Mouse (Mus musculus): Measurements from ENCODE around the gene Hpcal4.
A peak's percentile ranks its signal among the peaks of the same experiment; 100 is the strongest.

Hpcal4 gene

GRCm38 (mm10) chr4:123201186-123202093 lies 18.4 kb downstream of the Hpcal4 start, which contains the start of gene Nt5c1a:
Gene Nt5c1a, plus strand, starts transcription at chr4:123201504.
- no peak for DNase-seq (ENCODE audit: low spot score)

DNA sequence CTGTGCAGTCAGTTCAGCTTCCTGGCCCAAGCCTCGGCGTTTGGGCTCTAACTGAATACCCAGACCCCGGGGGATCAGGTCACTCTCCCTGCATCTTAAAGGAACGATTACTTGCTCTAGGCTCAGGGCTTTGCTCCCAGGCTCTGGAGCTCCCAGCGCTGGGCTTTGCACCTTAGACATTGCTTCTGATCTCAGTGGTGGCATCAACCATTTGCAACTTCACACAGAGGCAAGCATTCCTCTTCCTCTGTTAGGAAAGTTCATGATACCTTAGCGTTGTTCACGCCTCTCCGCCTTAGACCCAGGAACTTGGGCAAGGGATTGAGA lies 19.0 kb downstream of the Hpcal4 start:
- DNase-seq (ENCODE audit: low spot score) = no peak

DNA sequence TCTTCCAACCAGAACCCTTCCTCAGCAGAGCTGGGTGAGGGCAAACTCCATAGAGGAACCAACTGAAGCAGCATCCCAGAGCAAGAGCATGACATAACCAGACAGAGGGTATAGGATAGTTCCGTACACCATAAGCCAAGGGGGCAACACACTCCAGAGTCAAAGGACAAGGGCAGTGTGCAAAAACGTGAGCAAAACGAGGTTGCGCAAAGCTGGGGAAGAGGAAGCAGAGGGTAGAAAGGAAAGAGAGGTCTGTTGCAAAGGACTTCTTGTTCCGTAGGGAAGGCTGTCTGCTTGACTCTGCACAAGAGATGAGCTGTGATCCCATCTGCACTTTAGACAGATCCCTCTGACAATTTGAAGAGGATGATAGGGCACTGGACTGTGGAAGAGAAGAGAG lies 24.3 kb downstream of the Hpcal4 start:
- DNase-seq (ENCODE audit: low spot score) = no peak

- no peak for DNase-seq (ENCODE audit: low spot score)
Measured at GRCm38 (mm10) chr4:123210996-123211395, 28.0 kb downstream of the Hpcal4 start.

GRCm38 (mm10) chr4:123211453-123211852 lies 28.4 kb downstream of the Hpcal4 start:
- DNase-seq (ENCODE audit: low spot score) = no peak

DNA sequence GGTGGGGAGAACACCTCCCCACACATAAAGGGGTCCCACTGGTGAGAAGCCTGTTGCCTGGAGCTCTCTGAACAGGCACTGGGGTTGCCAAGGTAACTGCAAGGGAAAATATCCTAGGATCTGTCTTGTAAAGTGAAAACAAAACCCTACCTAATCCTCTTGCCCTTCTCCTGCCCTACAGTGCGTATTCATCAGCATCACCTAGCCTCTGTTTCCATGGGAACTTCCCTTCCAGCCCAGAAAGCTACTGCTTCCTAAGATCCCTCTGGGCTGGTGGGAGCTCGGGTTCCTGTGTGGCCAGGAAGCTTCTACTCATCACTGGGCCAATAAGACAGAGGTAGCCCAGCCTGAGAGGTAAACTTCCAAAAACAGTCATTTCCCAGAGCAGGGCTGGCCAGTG lies 29.3 kb downstream of the Hpcal4 start:
- DNase-seq (ENCODE audit: low spot score) = no peak

DNA sequence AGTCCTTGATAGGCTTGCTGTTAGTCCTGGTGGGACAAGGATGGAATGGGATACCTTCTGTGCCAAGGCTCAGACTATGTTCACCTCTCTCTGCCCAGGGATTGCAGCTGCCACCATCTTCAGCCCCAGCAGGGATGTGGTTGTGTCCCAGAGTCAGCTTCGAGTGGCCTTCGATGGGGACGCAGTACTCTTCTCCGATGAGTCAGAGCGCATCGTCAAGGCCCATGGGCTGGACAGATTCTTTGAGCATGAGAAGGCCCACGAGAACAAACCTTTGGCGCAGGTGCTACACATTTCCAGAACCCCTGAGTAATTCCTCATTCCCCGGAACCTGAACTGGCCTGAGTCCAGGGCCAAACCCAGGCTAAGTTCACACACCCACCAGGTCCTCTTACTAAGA lies 30.9 kb downstream of the Hpcal4 start:
- DNase-seq (ENCODE audit: low spot score) = no peak

GRCm38 (mm10) chr4:123215367-123215766 lies 32.3 kb downstream of the Hpcal4 start:
- DNase-seq (ENCODE audit: low spot score) = no peak

- DNase-seq (ENCODE audit: low spot score) = peak; percentile 11
Measured at GRCm38 (mm10) chr4:123216782-123217181, 33.8 kb downstream of the Hpcal4 start.

DNA sequence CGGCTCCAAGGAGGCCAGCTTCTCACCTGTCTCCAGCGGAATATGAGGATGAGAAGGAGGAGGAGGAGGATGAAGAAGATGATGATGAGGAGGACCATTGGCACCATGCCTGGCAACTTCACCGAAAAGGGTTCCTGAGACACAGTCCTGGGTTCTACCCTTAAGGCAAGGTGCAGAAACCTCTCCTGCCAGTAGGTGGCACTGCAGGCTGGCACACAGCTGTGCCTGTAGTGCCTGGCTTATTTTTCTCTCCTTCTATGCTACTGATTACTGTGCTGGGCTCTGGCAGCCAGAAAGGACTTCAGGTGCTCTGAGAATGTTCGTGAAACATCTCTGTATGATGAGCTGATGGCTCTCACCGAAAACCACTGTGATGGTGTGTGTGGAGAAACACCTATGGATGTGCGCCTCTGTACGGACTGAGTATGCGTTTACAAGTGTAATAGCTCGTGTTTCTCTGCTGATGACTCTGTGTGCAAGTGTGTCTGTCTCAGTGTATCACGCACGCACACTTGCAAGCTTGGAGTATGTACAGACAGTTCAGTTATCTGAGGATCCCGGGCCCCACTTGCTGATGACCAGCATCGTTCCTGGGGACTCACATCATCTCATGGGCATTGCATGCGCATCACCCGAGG lies 36.8 kb downstream of the Hpcal4 start:
- DNase-seq (ENCODE audit: low spot score) = peak; percentile 21

GRCm38 (mm10) chr4:123220637-123221036 lies 37.6 kb downstream of the Hpcal4 start:
- DNase-seq (ENCODE audit: low spot score) = no peak

DNA sequence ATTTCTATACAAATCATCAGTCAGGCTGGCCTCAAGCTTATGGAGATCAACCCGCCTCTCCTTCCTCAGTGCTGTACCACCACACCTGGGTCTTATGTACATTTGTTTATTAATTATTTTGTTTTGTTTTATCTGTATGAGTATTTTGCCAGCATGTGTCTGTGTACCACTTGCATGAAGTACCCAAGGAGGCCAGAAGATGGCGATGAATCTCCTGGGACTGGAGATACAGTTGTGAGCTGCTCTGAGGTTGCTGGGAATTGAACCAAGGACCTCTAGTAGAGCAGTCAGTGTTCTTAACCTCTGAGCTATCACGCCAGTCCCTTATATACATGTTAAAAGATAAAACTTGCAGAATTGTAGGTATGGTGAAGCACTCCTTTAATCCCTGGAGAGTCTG lies 40.3 kb downstream of the Hpcal4 start:
- DNase-seq (ENCODE audit: low spot score) = no peak

- DNase-seq (ENCODE audit: low spot score) = no peak
Measured at GRCm38 (mm10) chr4:123225718-123226403, 42.8 kb downstream of the Hpcal4 start.

- DNase-seq (ENCODE audit: low spot score) = no peak
Measured at GRCm38 (mm10) chr4:123227707-123228106, 44.7 kb downstream of the Hpcal4 start.

DNA sequence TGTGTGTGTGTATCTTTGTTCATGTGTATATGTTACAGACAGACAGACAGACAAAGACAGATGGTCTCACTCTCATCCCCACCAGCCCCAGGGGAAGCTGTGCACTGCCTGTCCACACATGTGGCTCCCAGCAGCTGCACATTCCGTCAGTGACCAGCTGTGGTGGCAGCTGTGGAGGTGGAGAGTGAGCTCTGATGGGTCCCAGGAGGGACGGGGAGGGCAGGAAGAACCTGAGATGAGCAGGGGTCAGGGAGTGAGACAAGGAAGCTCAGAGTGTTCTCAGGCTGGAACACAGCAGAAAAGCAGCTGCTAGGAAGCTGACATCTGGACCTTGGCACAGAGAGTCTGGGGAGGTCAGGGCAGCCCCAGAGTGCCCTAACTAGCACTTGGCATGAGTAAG lies 45.2 kb downstream of the Hpcal4 start:
- no peak for DNase-seq (ENCODE audit: low spot score)

GRCm38 (mm10) chr4:123229166-123229565 lies 46.1 kb downstream of the Hpcal4 start:
- DNase-seq (ENCODE audit: low spot score) = no peak

- no peak for DNase-seq (ENCODE audit: low spot score)
Measured at GRCm38 (mm10) chr4:123232841-123233240, 49.8 kb downstream of the Hpcal4 start.

DNA sequence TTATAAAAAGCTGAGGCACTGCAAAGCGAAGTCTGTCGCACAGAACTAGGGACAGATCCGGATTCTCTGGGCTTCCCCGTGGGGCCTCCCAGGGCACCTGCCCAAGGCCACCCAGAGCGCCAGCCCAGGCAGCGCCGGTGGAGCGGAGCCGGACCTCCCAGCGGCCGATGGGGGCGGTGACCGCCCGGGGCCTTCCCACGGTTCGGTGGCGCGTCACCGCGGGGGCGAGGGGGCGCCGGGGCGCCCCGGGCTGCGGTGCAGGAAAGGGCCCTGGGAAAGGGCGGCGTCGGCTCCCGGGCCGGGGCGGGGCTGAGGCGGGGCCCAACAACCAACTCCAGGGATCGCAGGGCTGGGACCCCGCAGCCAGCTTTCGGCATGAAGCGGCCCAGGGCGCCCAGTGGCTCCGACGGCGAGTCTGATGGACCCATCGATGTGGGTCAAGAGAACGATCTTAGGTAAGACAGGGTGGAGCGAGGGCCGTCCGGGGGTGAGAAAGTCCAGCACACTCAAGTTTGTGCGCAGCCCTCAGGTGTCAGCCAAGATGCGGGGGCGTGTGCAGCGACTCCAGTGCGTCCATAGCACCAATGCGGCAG lies 50.6 kb downstream of the Hpcal4 start, which contains the start of gene Heyl:
TSS of gene Heyl (plus strand) at position 65 of the 593 bp plus-strand sequence.
- no peak for DNase-seq (ENCODE audit: low spot score)

DNA sequence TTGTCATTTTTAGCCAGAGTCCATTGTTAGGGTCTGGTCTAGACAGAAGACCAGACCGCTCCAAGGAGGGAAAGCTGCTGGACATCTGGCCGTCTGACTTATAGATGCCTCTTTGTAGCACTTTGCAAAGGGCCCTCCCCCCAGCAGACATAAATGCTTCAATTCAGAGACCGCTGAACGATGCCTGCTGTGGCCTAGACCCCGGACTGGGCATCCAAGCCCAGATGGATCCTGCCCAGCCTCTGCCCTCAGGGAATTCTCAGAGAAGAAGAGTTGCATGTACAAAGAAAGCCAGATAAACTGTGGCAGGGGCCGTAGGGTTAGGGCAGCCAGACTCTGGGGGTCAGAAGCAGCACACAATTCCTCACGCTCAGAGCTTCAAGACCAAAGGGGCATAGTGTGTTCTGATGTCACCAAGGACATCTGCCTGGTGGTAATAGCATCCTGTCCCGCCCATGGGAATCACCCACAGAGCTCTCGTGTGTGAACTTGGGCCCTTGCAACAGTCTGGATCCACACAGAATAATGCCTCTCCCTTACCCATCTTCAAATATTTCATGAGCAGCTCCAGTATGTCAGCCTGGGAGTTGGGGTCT lies 52.9 kb downstream of the Hpcal4 start:
- no peak for DNase-seq (ENCODE audit: low spot score)

GRCm38 (mm10) chr4:123236431-123237031 lies 53.5 kb downstream of the Hpcal4 start:
- no peak for DNase-seq (ENCODE audit: low spot score)

All from T-cell, adult 2 months (primary cell).